Mouse (Mus musculus): ENCODE data around the gene Sprr2f. TPM values are rescaled to one million over a fixed set of nuclear protein-coding genes. Genes with fewer than 3 reads are reported as not detected.

Sprr2f gene
- not detected in 2 replicates for polyA plus RNA-seq (2015; fragmentation: Nextera tagmentation; extraction: Ambion mirVana)

- Histone ChIP-seq H3K9ac (no peak within 1 kb of the TSS), H3K27ac (replicated peaks) (no peak within 1 kb of the TSS), H3K4me2 (replicated peaks) (no peak within 1 kb of the TSS), H3K27me3 (no peaks in the 10 kb centered on the region), H3K4me3 (replicated peaks) (no peak within 1 kb of the TSS), H3K9me3 (replicated peaks) (no peaks in the 10 kb centered on the region), H3K36me3 (no peaks in the 10 kb centered on the region), H3K4me1 (no peaks in the 10 kb centered on the region)
- ATAC-seq (ENCODE audit: insufficient number of reproducible peaks, low FRiP score, low TSS enrichment, low read depth), result no peak
- WGBS, result 64% methylated on average over 3 of the region's 3 CpGs
Measured at GRCm38 (mm10) chr3:92364887-92365286, at the start of gene Sprr2f. Gene Sprr2f (plus strand): TSS chr3:92365187.

DNA sequence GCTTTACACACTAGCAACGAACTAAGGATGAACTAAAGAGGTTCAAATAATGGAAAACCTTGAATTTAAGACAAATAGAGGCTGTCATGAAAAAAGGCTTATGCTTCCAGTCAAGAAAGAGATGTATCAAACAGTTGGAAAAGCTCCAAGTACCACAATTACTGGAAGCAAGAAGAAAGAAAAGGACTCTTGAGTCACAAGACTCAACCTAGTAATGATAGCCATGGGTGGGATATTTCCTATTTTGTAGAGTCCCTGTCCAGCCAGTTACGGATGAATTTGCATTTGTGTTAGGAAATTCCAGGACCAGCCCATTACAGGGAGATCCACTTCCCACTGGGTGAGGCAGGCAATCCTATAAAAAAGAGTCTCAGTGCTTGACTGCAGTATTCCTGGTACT, 48.7 kb upstream of the Sprr2f start, which contains the start of gene Sprr2b:
Gene Sprr2b, plus strand, starts transcription at position 301 of the 400 bp plus-strand sequence.
- H3K4me3 ChIP-seq (replicated peaks), result no peak within 1 kb of the TSS
- no peaks in the 10 kb centered on the region for H3K27me3 ChIP-seq
- H3K4me2 ChIP-seq (replicated peaks), result no peak within 1 kb of the TSS
- H3K27ac ChIP-seq (replicated peaks), result no peak within 1 kb of the TSS
- 73% methylated on average over 2 of the region's 2 CpGs for WGBS
- no peak for ATAC-seq (ENCODE audit: insufficient number of reproducible peaks, low FRiP score, low TSS enrichment, low read depth)
- no peak within 1 kb of the TSS for H3K9ac ChIP-seq
- no peaks in the 10 kb centered on the region for H3K36me3 ChIP-seq
- no peaks in the 10 kb centered on the region for H3K4me1 ChIP-seq
- no peaks in the 10 kb centered on the region for H3K9me3 ChIP-seq (replicated peaks)

GRCm38 (mm10) chr3:92317384-92317783, 47.6 kb upstream of the Sprr2f start:
- no peak overlapping the region for H3K4me2 ChIP-seq (replicated peaks)
- H3K9ac ChIP-seq, result no peak overlapping the region
- H3K9me3 ChIP-seq (replicated peaks), result no peaks in the 10 kb centered on the region
- H3K27me3 ChIP-seq, result no peaks in the 10 kb centered on the region
- H3K27ac ChIP-seq (replicated peaks), result no peak overlapping the region
- no peaks in the 10 kb centered on the region for H3K4me1 ChIP-seq
- no peaks in the 10 kb centered on the region for H3K36me3 ChIP-seq
- ATAC-seq (ENCODE audit: insufficient number of reproducible peaks, low FRiP score, low TSS enrichment, low read depth), result no peak
- WGBS, result 76% methylated on average over 2 of the region's 2 CpGs
- no peak overlapping the region for H3K4me3 ChIP-seq (replicated peaks)

DNA sequence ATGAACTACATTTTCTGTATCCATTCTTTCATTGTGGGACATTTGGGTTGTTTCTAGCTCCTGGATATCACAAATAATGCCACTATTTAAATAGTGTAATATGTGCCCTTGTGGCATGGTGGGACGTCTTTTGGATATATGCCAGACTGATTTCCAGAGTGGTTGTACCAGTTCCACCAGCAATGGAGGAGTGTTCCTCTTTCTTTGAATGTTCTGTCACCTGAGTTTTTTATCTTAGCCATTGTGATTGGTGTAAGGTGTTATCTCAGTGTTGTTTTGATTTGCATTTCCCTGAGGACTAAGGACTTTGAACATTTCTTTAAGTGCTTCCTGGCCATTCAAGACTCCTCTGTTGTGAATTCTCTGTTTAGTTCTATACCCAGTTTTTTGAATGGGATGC, 28.7 kb upstream of the Sprr2f start:
- no peak overlapping the region for H3K4me2 ChIP-seq (replicated peaks)
- no peak overlapping the region for H3K27ac ChIP-seq (replicated peaks)
- H3K4me3 ChIP-seq (replicated peaks), result no peak overlapping the region
- H3K9ac ChIP-seq, result no peak overlapping the region
- WGBS, result 60% methylated on average over 1 of the region's 1 CpGs
- H3K4me1 ChIP-seq, result no peaks in the 10 kb centered on the region
- H3K27me3 ChIP-seq, result no peaks in the 10 kb centered on the region
- H3K9me3 ChIP-seq (replicated peaks), result no peaks in the 10 kb centered on the region
- H3K36me3 ChIP-seq, result no peaks in the 10 kb centered on the region
- ATAC-seq (ENCODE audit: insufficient number of reproducible peaks, low FRiP score, low TSS enrichment, low read depth), result no peak

DNA sequence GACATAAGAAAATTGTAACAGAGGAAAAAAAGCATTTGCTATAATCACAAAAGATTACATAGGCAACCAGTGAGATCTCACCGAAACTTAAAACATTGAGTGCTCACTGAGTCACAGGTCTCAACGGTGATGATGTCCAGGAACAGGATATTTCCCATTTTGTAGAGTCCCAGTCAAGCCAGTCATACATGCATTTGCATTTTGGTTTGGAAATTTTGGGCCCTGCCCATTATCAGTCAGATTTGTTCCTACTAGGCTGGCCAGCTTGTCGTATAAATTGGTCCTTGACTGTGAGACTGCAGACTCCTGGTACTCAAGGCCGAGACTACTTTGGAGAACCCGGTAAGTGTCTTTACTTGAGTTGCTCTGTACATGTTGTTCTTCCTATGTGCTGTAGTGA, 26.1 kb upstream of the Sprr2f start, which contains the start of gene Sprr2d:
Gene Sprr2d, plus strand, starts transcription at position 301 of the 400 bp plus-strand sequence.
- Histone ChIP-seq H3K4me3 (replicated peaks) (no peak within 1 kb of the TSS), H3K4me1 (no peaks in the 10 kb centered on the region), H3K4me2 (replicated peaks) (no peak within 1 kb of the TSS), H3K36me3 (no peaks in the 10 kb centered on the region), H3K9me3 (replicated peaks) (no peaks in the 10 kb centered on the region), H3K27ac (replicated peaks) (no peak within 1 kb of the TSS), H3K27me3 (no peaks in the 10 kb centered on the region), H3K9ac (no peak within 1 kb of the TSS)
- ATAC-seq (ENCODE audit: insufficient number of reproducible peaks, low FRiP score, low TSS enrichment, low read depth), result no peak
- 87% methylated on average over 5 of the region's 5 CpGs for WGBS

DNA sequence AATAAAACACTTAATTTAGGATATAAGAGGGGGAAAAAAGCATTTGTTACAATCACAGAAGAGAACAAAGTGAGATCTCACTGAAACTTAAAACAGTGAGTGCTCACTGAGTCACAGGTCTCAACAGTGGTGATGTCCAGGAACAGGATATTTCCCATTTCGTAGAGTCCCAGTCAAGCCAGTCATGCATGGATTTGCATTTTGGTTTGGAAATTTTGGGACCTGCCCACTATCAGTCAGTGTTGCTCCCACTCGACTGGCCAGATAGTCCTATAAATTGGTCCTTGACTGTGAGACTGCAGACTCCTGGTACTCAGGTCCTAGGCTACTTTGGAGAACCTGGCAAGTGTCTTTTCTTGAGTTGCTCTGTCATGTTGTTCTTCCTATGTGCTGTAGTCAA, 13.1 kb upstream of the Sprr2f start, which contains the start of gene Sprr2e:
Gene Sprr2e, plus strand, starts transcription at position 301 of the 400 bp plus-strand sequence.
- Histone ChIP-seq H3K9ac (no peak within 1 kb of the TSS), H3K27me3 (no peaks in the 10 kb centered on the region), H3K4me1 (no peaks in the 10 kb centered on the region), H3K4me2 (replicated peaks) (no peak within 1 kb of the TSS), H3K9me3 (replicated peaks) (no peaks in the 10 kb centered on the region), H3K36me3 (no peaks in the 10 kb centered on the region), H3K4me3 (replicated peaks) (no peak within 1 kb of the TSS), H3K27ac (replicated peaks) (no peak within 1 kb of the TSS)
- ATAC-seq (ENCODE audit: insufficient number of reproducible peaks, low FRiP score, low TSS enrichment, low read depth), result no peak
- WGBS, result 74% methylated on average over 2 of the region's 2 CpGs

DNA sequence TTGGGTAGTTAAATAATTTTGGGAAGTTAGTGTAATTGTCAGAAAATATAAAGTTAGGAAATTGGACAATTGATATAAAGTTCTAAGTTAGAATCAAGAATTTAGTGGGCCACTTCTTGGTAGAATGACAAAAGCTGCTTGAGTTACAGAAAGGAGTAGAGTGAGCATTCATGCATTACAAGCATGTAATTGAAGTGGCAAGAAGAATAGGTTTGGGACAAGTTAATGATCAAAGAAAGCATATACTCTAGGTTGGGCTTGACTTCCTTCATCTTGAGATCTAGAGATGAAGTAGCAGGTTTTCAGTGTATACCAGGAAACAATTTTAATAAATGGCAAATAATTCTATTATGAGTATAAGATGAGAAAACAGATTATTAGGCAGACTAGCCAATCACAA, 3.4 kb upstream of the Sprr2f start:
- Histone ChIP-seq H3K4me3 (replicated peaks) (no peak overlapping the region), H3K9ac (no peak overlapping the region), H3K27ac (replicated peaks) (no peak overlapping the region), H3K27me3 (no peaks in the 10 kb centered on the region), H3K4me1 (no peaks in the 10 kb centered on the region), H3K9me3 (replicated peaks) (no peaks in the 10 kb centered on the region), H3K36me3 (no peaks in the 10 kb centered on the region), H3K4me2 (replicated peaks) (no peak overlapping the region)
- no peak for ATAC-seq (ENCODE audit: insufficient number of reproducible peaks, low FRiP score, low TSS enrichment, low read depth)

DNA sequence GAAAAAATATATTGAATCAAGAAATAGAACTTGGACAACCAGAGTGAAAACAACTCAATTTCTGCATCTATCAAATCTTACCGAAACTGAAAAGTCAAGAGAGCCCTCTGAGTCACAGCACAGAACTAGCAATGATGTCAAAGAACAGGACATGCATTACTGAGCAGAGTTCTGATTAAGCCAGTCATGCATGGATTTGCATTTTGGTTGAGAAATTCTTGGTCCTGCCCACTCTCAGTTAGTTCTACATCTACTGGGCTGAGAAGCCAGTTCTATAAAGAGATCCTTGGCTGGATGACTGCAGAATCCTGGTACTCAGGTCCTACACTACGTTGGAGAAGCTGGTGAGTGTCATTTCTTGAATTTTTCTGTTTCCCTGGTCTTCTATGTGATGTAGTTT, 8.6 kb downstream of the Sprr2f start:
- Histone ChIP-seq H3K9ac (no peak overlapping the region), H3K9me3 (replicated peaks) (no peaks in the 10 kb centered on the region), H3K4me3 (replicated peaks) (no peak overlapping the region), H3K36me3 (no peaks in the 10 kb centered on the region), H3K4me2 (replicated peaks) (no peak overlapping the region), H3K27me3 (no peaks in the 10 kb centered on the region), H3K4me1 (no peaks in the 10 kb centered on the region), H3K27ac (replicated peaks) (no peak overlapping the region)
- WGBS, result 66% methylated on average over 2 of the region's 2 CpGs
- no peak for ATAC-seq (ENCODE audit: insufficient number of reproducible peaks, low FRiP score, low TSS enrichment, low read depth)

DNA sequence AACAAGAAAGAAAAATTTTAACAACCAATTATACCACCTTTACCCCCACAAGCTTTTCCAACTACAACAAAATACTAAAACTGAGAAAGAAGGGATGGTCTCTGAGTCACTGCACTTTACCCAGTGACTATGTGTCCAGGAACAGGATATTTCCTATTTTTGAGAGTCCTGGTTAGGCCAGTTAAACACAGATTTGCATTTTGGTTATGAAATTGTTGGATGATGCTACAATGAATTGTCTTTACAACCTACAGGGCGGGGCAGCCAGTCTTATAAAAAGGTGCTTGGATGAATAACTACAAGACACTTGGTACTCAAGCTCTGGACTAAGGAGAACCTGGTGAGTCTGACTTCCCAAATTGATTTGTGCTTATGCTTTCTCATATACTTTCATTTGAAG, 20.4 kb downstream of the Sprr2f start, which contains the start of gene Sprr2h:
Gene Sprr2h, plus strand, starts transcription at position 301 of the 400 bp plus-strand sequence.
- 82% methylated on average over 1 of the region's 1 CpGs for WGBS
- H3K9ac ChIP-seq, result no peak within 1 kb of the TSS
- no peaks in the 10 kb centered on the region for H3K36me3 ChIP-seq
- H3K9me3 ChIP-seq (replicated peaks), result no peaks in the 10 kb centered on the region
- no peaks in the 10 kb centered on the region for H3K4me1 ChIP-seq
- no peaks in the 10 kb centered on the region for H3K27me3 ChIP-seq
- H3K4me2 ChIP-seq (replicated peaks), result no peak within 1 kb of the TSS
- H3K4me3 ChIP-seq (replicated peaks), result no peak within 1 kb of the TSS
- no peak for ATAC-seq (ENCODE audit: insufficient number of reproducible peaks, low FRiP score, low TSS enrichment, low read depth)
- H3K27ac ChIP-seq (replicated peaks), result no peak within 1 kb of the TSS

DNA sequence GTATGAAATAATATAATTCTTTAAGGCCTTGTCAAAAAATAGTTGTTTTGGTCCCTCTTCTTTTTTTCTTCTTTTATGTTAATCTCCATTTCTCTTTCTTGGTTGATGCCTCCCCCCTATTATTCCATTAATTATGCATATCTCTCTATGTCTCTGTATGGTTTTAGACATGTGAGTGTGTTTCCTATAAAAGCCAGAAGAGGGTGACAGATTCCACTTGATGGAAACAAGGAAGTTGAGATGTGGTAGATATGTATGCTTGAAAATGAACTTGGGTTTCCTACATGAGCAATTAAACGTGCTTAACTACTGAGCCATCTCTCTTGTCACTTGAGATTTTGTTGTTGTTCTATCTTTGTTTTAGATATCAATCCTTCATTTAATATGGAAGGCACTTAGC, 29.3 kb downstream of the Sprr2f start:
- Histone ChIP-seq H3K9me3 (replicated peaks) (no peaks in the 10 kb centered on the region), H3K36me3 (no peaks in the 10 kb centered on the region), H3K4me2 (replicated peaks) (no peak overlapping the region), H3K27me3 (no peaks in the 10 kb centered on the region), H3K27ac (replicated peaks) (no peak overlapping the region), H3K4me1 (no peaks in the 10 kb centered on the region), H3K9ac (no peak overlapping the region), H3K4me3 (replicated peaks) (no peak overlapping the region)
- 39% methylated on average over 1 of the region's 1 CpGs for WGBS
- no peak for ATAC-seq (ENCODE audit: insufficient number of reproducible peaks, low FRiP score, low TSS enrichment, low read depth)

DNA sequence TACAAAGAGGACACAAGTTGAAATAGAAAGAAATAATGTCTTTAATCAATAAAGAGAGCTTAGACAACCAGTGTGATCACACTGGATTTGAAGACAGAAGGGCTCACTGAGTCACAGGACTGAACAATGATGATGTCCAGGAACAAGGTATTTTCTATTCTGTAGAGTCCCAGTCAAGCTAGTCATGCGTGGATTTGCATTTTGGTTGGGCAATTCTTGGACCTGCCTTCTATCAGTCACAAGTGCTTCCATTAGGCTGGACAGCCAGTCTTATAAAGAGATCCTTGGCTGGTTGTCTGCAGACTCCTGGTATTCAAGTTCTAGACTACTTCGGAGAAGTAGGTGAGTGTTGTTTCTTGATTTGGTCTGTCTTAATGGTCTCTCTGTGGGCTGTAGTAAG, 42.7 kb downstream of the Sprr2f start, which contains the start of gene Sprr2i:
Gene Sprr2i, plus strand, starts transcription at position 301 of the 400 bp plus-strand sequence.
- H3K27ac ChIP-seq (replicated peaks), result no peak within 1 kb of the TSS
- no peaks in the 10 kb centered on the region for H3K4me1 ChIP-seq
- no peaks in the 10 kb centered on the region for H3K9me3 ChIP-seq (replicated peaks)
- WGBS, result 89% methylated on average over 2 of the region's 2 CpGs
- H3K9ac ChIP-seq, result no peak within 1 kb of the TSS
- no peaks in the 10 kb centered on the region for H3K36me3 ChIP-seq
- no peak for ATAC-seq (ENCODE audit: insufficient number of reproducible peaks, low FRiP score, low TSS enrichment, low read depth)
- H3K4me3 ChIP-seq (replicated peaks), result no peak within 1 kb of the TSS
- H3K4me2 ChIP-seq (replicated peaks), result no peak within 1 kb of the TSS
- H3K27me3 ChIP-seq, result no peaks in the 10 kb centered on the region

Data from embryonic facial prominence, embryonic 15.5 days (tissue).